ENCODE assay signal across 19 mouse cellular contexts in genomic region chr1:151493826-151494225, GRCm38 (mm10).
"Had no signal": no experiment of that assay in that cellular context is flagged by ENCODE, and none has a peak within 500 bp of the region (broad histone marks: within the 10 kb centered on the region; RNA-seq: fewer than 3 reads in every experiment).

No protein-coding gene starts in this region.

- H3K36me3 ChIP-seq: neural tube, embryonic 13.5 days; neural tube, embryonic 15.5 days had no signal

- DNase-seq: lung, adult 18-20 months; lung, embryonic 14.5 days; lung, postnatal 10 days; lung, postnatal 4 days; retina, postnatal 1 day; right cerebral cortex, adult 18-20 months; right cerebral cortex, postnatal 25 days; right cerebral cortex, postnatal 4 days; spleen, adult 18-20 months; thymus, adult 18-20 months; thymus, postnatal 14 days; thymus, postnatal 36 days had no signal

- H3K9ac ChIP-seq: lung, embryonic 14.5 days; midbrain, embryonic 13.5 days; neural tube, embryonic 13.5 days; neural tube, embryonic 15.5 days had no signal

- H3K27ac ChIP-seq: midbrain, embryonic 10.5 days; midbrain, embryonic 13.5 days; neural tube, embryonic 13.5 days; neural tube, embryonic 15.5 days had no signal

- H3K27me3 ChIP-seq: megakaryocyte, embryonic 14.5 days; midbrain, embryonic 13.5 days; neural tube, embryonic 13.5 days; neural tube, embryonic 15.5 days had no signal

- H3K4me2 ChIP-seq: lung, embryonic 14.5 days; midbrain, embryonic 13.5 days; neural tube, embryonic 13.5 days; neural tube, embryonic 15.5 days had no signal

- H3K9me3 ChIP-seq: megakaryocyte, embryonic 14.5 days; midbrain, embryonic 10.5 days; midbrain, embryonic 13.5 days; neural tube, embryonic 13.5 days; neural tube, embryonic 15.5 days had no signal

- ATAC-seq: midbrain, embryonic 13.5 days; midbrain, embryonic 16.5 days had no signal

- H3K4me3 ChIP-seq: megakaryocyte, embryonic 14.5 days; midbrain, embryonic 10.5 days; midbrain, embryonic 13.5 days; myocyte; neural tube, embryonic 13.5 days; neural tube, embryonic 15.5 days had no signal
